Mouse (Mus musculus): Measurements from ENCODE around the gene Vmn2r33. TPM values are rescaled to one million over a fixed set of nuclear protein-coding genes. Genes with fewer than 3 reads are reported as not detected.

Gene Vmn2r33
- not detected in 2 replicates for polyA plus RNA-seq (2012; rRNA removed)

GRCm38 (mm10) chr7:7566686-7567085, at the start of gene Vmn2r33:
Gene Vmn2r33 (minus strand): TSS chr7:7566786.

Other genes with a start within 250 kb of the Vmn2r33 start
- not detected in 2 replicates for gene Vmn2r30, start 229.2 kb downstream of the Vmn2r33 start, polyA plus RNA-seq (2012; rRNA removed)
- not detected in 2 replicates for gene Gm45783, start 192.2 kb downstream of the Vmn2r33 start, polyA plus RNA-seq (2012; rRNA removed)
- not detected in 2 replicates for gene Vmn2r31, start 167.1 kb downstream of the Vmn2r33 start, polyA plus RNA-seq (2012; rRNA removed)
- not detected in 2 replicates for gene Vmn2r32, start 86.8 kb downstream of the Vmn2r33 start, polyA plus RNA-seq (2012; rRNA removed)
- not detected in 2 replicates for gene Vmn2r34, start 122.7 kb upstream of the Vmn2r33 start, polyA plus RNA-seq (2012; rRNA removed)

Measured in central nervous system, embryonic 11.5 days (tissue).